Mouse (Mus musculus) 3T3-L1 (cell line): ENCODE data around the gene Rpusd1.

ENCODE experiments used
- DNase-seq: peaks from one replicate; pipeline ENCODE4 v3.0.0-alpha.2; 2015; ENCODE audit warnings: low read depth, low spot score

The Rpusd1 gene

GRCm38 (mm10) chr17:25727265-25728008 is at the start of gene Rpusd1, which contains the start of gene Chtf18:
TSS of gene Rpusd1 (plus strand) at chr17:25727670.
TSS of gene Chtf18 (minus strand) at chr17:25727419.
- peak; percentile 100 for DNase-seq

GRCm38 (mm10) chr17:25677969-25678368 is 49.5 kb upstream of the Rpusd1 start:
- no peak for DNase-seq

GRCm38 (mm10) chr17:25679818-25680217 is 47.7 kb upstream of the Rpusd1 start:
- no peak for DNase-seq

- no peak for DNase-seq
Observed at GRCm38 (mm10) chr17:25681636-25682035, 45.8 kb upstream of the Rpusd1 start.

- DNase-seq: peak; percentile 48
Observed at GRCm38 (mm10) chr17:25686323-25686722, 41.1 kb upstream of the Rpusd1 start.

GRCm38 (mm10) chr17:25688922-25689321 is 38.5 kb upstream of the Rpusd1 start:
- no peak for DNase-seq

GRCm38 (mm10) chr17:25696263-25696662 is 31.2 kb upstream of the Rpusd1 start:
- no peak for DNase-seq

GRCm38 (mm10) chr17:25698446-25698845 is 29.0 kb upstream of the Rpusd1 start:
- DNase-seq: peak; percentile 88

- no peak for DNase-seq
Observed at GRCm38 (mm10) chr17:25700863-25701496, 26.5 kb upstream of the Rpusd1 start.

GRCm38 (mm10) chr17:25709994-25710393 is 17.5 kb upstream of the Rpusd1 start:
- DNase-seq: no peak

GRCm38 (mm10) chr17:25711136-25711535 is 16.3 kb upstream of the Rpusd1 start:
- DNase-seq: peak; percentile 59

- no peak for DNase-seq
Observed at GRCm38 (mm10) chr17:25715627-25716026, 11.8 kb upstream of the Rpusd1 start.

- DNase-seq: no peak
Observed at GRCm38 (mm10) chr17:25716130-25716529, 11.3 kb upstream of the Rpusd1 start.

- no peak for DNase-seq
Observed at GRCm38 (mm10) chr17:25716711-25717637, 10.5 kb upstream of the Rpusd1 start, which contains the start of gene Gng13. TSS of gene Gng13 (plus strand) at chr17:25717171.

GRCm38 (mm10) chr17:25717691-25718090 is 9.8 kb upstream of the Rpusd1 start:
- no peak for DNase-seq

GRCm38 (mm10) chr17:25721476-25721875 is 6.0 kb upstream of the Rpusd1 start:
- no peak for DNase-seq

- DNase-seq: no peak
Observed at GRCm38 (mm10) chr17:25723470-25723869, 4.0 kb upstream of the Rpusd1 start.

GRCm38 (mm10) chr17:25723919-25724318 is 3.6 kb upstream of the Rpusd1 start:
- peak; percentile 48 for DNase-seq

GRCm38 (mm10) chr17:25725264-25725663 is 2.2 kb upstream of the Rpusd1 start:
- no peak for DNase-seq

- DNase-seq: no peak
Observed at GRCm38 (mm10) chr17:25728009-25728270, 470 bp downstream of the Rpusd1 start.

GRCm38 (mm10) chr17:25732082-25732481 is 4.6 kb downstream of the Rpusd1 start:
- DNase-seq: peak; percentile 97

GRCm38 (mm10) chr17:25735246-25735645 is 7.8 kb downstream of the Rpusd1 start:
- no peak for DNase-seq
